Mouse (Mus musculus) CH12.LX (cell line): Measurements from ENCODE around the gene Serinc5. TPM values are rescaled to one million over a fixed set of nuclear protein-coding genes. Genes with fewer than 3 reads are reported as not detected.

Experiments
- DNase-seq: peaks from one replicate; pipeline ENCODE4 v3.0.0-alpha.2; 2013; ENCODE audit errors: extremely low read depth
- H3K27ac ChIP-seq: 2 replicates; pipeline ENCODE4 v1.5.1; 2012; ENCODE audit warnings: low read depth, mild to moderate bottlenecking, control low read depth, moderate library complexity; ENCODE audit not compliant: insufficient read depth
- H3K27me3 ChIP-seq: replicated peaks from 2 replicates; pipeline ENCODE3; 2012; ENCODE audit warnings: inconsistent platforms
- H3K36me3 ChIP-seq, 2 experiments: replicated peaks in 1 of 2; 2 replicates each; pipeline versions ENCODE3 to v1.6.1; 2012; ENCODE audit warnings: inconsistent platforms in 1 of 2, low read length in 1 of 2, mild to moderate bottlenecking in 1 of 2, mixed read lengths in 1 of 2, moderate library complexity in 1 of 2; ENCODE audit not compliant: control insufficient read depth in 1 of 2, insufficient read depth in 1 of 2
- H3K4me1 ChIP-seq, 2 experiments: 2 replicates each; pipeline ENCODE4 v1.6.1; 2012; ENCODE audit warnings: inconsistent platforms in 1 of 2, moderate library complexity in 1 of 2; ENCODE audit not compliant: insufficient read depth in 2 of 2, control insufficient read depth in 1 of 2
- H3K4me2 ChIP-seq: 2 replicates; pipeline ENCODE4 v1.6.1; 2012; ENCODE audit warnings: low read depth, mild to moderate bottlenecking, control low read depth; ENCODE audit not compliant: poor library complexity, insufficient read depth, severe bottlenecking
- H3K4me3 ChIP-seq, 3 experiments: fragments of 150-350 bp in 1 of 3; sonication (generic) in 1 of 3; replicated peaks in 1 of 3; 2 replicates each; pipeline versions ENCODE3 to v1.5.1; 2011 to 2012; ENCODE audit warnings: low read depth in 2 of 3, low read length in 2 of 3, mild to moderate bottlenecking in 2 of 3, moderate library complexity in 2 of 3, control low read depth in 1 of 3, improper control_type of control experiment in 1 of 3, inconsistent platforms in 1 of 3, mixed read lengths in 1 of 3; ENCODE audit not compliant: poor library complexity in 1 of 3
- H3K79me2 ChIP-seq: replicated peaks from 2 replicates; pipeline ENCODE4 v1.6.1; 2012; ENCODE audit warnings: mild to moderate bottlenecking, moderate library complexity; ENCODE audit not compliant: control insufficient read depth, poor library complexity, insufficient read depth, severe bottlenecking; ENCODE audit errors: extremely low read depth
- H3K9ac ChIP-seq: 2 replicates; pipeline ENCODE4 v1.6.1; 2012; ENCODE audit warnings: low read depth, mild to moderate bottlenecking, control low read depth, moderate library complexity; ENCODE audit not compliant: insufficient read depth
- H3K9me3 ChIP-seq: replicated peaks from 2 replicates; pipeline ENCODE3; 2012; ENCODE audit warnings: low read length, inconsistent platforms, mixed read lengths
- BHLHE40 ChIP-seq: IDR thresholded peaks from 2 replicates; pipeline ENCODE4 v1.6.1; 2011; ENCODE audit warnings: mild to moderate bottlenecking, low read depth, low read length, improper control_type of control experiment
- CHD2 ChIP-seq: IDR thresholded peaks from 2 replicates; pipeline ENCODE4 v1.6.1; 2011; ENCODE audit warnings: low read length, improper control_type of control experiment
- E2F4 ChIP-seq: IDR thresholded peaks from 2 replicates; pipeline ENCODE4 v1.6.1; 2011; ENCODE audit warnings: low read depth, low read length, improper control_type of control experiment; ENCODE audit not compliant: insufficient replicate concordance
- ELF1 ChIP-seq: IDR thresholded peaks from 2 replicates; pipeline ENCODE4 v1.6.1; 2014; ENCODE audit warnings: low read depth, mild to moderate bottlenecking, inconsistent platforms, low read length, improper control_type of control experiment
- EP300 ChIP-seq: IDR thresholded peaks from 2 replicates; pipeline ENCODE4 v1.6.1; 2011; ENCODE audit warnings: low read length, improper control_type of control experiment
- ETS1 ChIP-seq: conservative IDR thresholded peaks from 2 replicates; pipeline ENCODE4 v1.6.1; 2012; ENCODE audit warnings: low read depth, mild to moderate bottlenecking, inconsistent platforms, low read length, improper control_type of control experiment, moderate library complexity
- GABPA ChIP-seq: IDR thresholded peaks from 2 replicates; pipeline ENCODE4 v1.6.1; 2012; ENCODE audit warnings: low read depth, low read length, improper control_type of control experiment, inconsistent platforms; ENCODE audit not compliant: insufficient replicate concordance
- IRF4 ChIP-seq: IDR thresholded peaks from 2 replicates; pipeline ENCODE4 v1.6.1; 2014; ENCODE audit warnings: low read depth, mild to moderate bottlenecking, inconsistent platforms, low read length, improper control_type of control experiment
- JUND ChIP-seq: conservative IDR thresholded peaks from 2 replicates; pipeline ENCODE4 v1.6.1; 2011; ENCODE audit warnings: low read depth, low read length, improper control_type of control experiment
- MAFK ChIP-seq: IDR thresholded peaks from 2 replicates; pipeline ENCODE4 v1.6.1; 2011; ENCODE audit warnings: low read length, improper control_type of control experiment; ENCODE audit not compliant: insufficient replicate concordance
- MAX ChIP-seq: IDR thresholded peaks from 2 replicates; pipeline ENCODE4 v1.6.1; 2011; ENCODE audit warnings: low read length, improper control_type of control experiment
- MAZ ChIP-seq: IDR thresholded peaks from 2 replicates; pipeline ENCODE4 v1.6.1; 2012; ENCODE audit warnings: low read depth, mild to moderate bottlenecking, inconsistent platforms, low read length, improper control_type of control experiment, moderate library complexity
- MXI1 ChIP-seq: IDR thresholded peaks from 2 replicates; pipeline ENCODE4 v1.6.1; 2011; ENCODE audit warnings: mild to moderate bottlenecking, low read depth, low read length, improper control_type of control experiment
- MYC ChIP-seq: IDR thresholded peaks from 2 replicates; pipeline ENCODE4 v1.6.1; 2011; ENCODE audit warnings: low read depth, mild to moderate bottlenecking, improper control_type of control experiment, low read length
- NELFE ChIP-seq: IDR thresholded peaks from 2 replicates; pipeline ENCODE4 v1.6.1; 2011; ENCODE audit warnings: low read depth, low read length, improper control_type of control experiment
- POLR2A ChIP-seq: IDR thresholded peaks from 2 replicates; pipeline ENCODE4 v1.6.1; 2011; ENCODE audit warnings: low read depth, mild to moderate bottlenecking, improper control_type of control experiment, low read length
- POLR2AphosphoS2 ChIP-seq: IDR thresholded peaks from 2 replicates; pipeline ENCODE4 v1.6.1; 2011; ENCODE audit warnings: low read depth, low read length, improper control_type of control experiment
- RAD21 ChIP-seq: IDR thresholded peaks from 2 replicates; pipeline ENCODE4 v1.6.1; 2011; ENCODE audit warnings: low read depth, mild to moderate bottlenecking, low read length, improper control_type of control experiment, moderate library complexity
- RCOR1 ChIP-seq: conservative IDR thresholded peaks from 2 replicates; pipeline ENCODE4 v1.6.1; 2012; ENCODE audit warnings: low read depth, mild to moderate bottlenecking, inconsistent platforms, low read length, improper control_type of control experiment
- SIN3A ChIP-seq: IDR thresholded peaks from 2 replicates; pipeline ENCODE4 v1.6.1; 2012; ENCODE audit warnings: low read length, improper control_type of control experiment, inconsistent platforms
- TBP ChIP-seq: conservative IDR thresholded peaks from 2 replicates; pipeline ENCODE4 v1.6.1; 2011; ENCODE audit warnings: low read depth, low read length, improper control_type of control experiment
- TCF12 ChIP-seq: IDR thresholded peaks from 2 replicates; pipeline ENCODE4 v1.6.1; 2014; ENCODE audit warnings: low read depth, mild to moderate bottlenecking, inconsistent platforms, low read length, improper control_type of control experiment
- UBTF ChIP-seq: IDR thresholded peaks from 2 replicates; pipeline ENCODE4 v1.6.1; 2012; ENCODE audit warnings: low read depth, mild to moderate bottlenecking, inconsistent platforms, low read length, improper control_type of control experiment, moderate library complexity
- USF1 ChIP-seq: IDR thresholded peaks from 2 replicates; pipeline ENCODE4 v1.6.1; 2014; ENCODE audit warnings: low read depth, mild to moderate bottlenecking, inconsistent platforms, low read length, improper control_type of control experiment
- ZC3H11A ChIP-seq: IDR thresholded peaks from 2 replicates; pipeline ENCODE4 v1.6.1; 2012; ENCODE audit warnings: low read depth, mild to moderate bottlenecking, inconsistent platforms, low read length, improper control_type of control experiment
- ZKSCAN1 ChIP-seq: IDR thresholded peaks from 2 replicates; pipeline ENCODE4 v1.6.1; 2012; ENCODE audit warnings: low read depth, inconsistent platforms, low read length, improper control_type of control experiment, borderline replicate concordance
- ZMIZ1 ChIP-seq: IDR thresholded peaks from 2 replicates; pipeline ENCODE4 v1.6.1; 2012; ENCODE audit warnings: low read depth, mild to moderate bottlenecking, inconsistent platforms, low read length, improper control_type of control experiment
- ZNF384 ChIP-seq: IDR thresholded peaks from 2 replicates; pipeline ENCODE4 v1.6.1; 2012; ENCODE audit warnings: low read depth, low read length, improper control_type of control experiment, inconsistent platforms
- dilution Hi-C: fragments of 300-500 bp; cut with MboI; formaldehyde crosslinking; loops from 2 replicates; pipeline ENCODE4 v1.14.3; 2020; ENCODE audit warnings: low sequenced_read_pairs; ENCODE audit not compliant: extremely low pct_unique_long_range_greater_than_20kb, extremely low pct_ligation_motif_present
- in situ Hi-C: fragments of 300-500 bp; cut with MboI; formaldehyde crosslinking; loops from 3 replicates; pipeline ENCODE4 v1.14.3; 2019; ENCODE audit warnings: low sequenced_read_pairs, low pct_ligation_motif_present, low pct_unique_long_range_greater_than_20kb, mixed read lengths
- polyA plus RNA-seq: library from polyadenylated mRNA; unstranded; fragments of >175 nt; gene quantifications from 2 replicates; pipeline ENCODE4 v1.2.1, GENCODE M21; 2012; ENCODE audit warnings: low read depth; ENCODE audit not compliant: insufficient read length
- total RNA-seq, 2 experiments: library from RNA; depleted of rRNA; stranded (reverse); fragments of 300-350 nt in 1 of 2; fragments of >200 nt in 1 of 2; gene quantifications; 2 replicates each; pipeline ENCODE4 v1.2.3; 2012 to 2014

Serinc5 gene
- total and polyA plus RNA-seq, 3 experiments: 1.9 to 5.2 (median 4.3) TPM

GRCm38 (mm10) chr13:92636910-92637275 is 26.0 kb downstream of the Serinc5 start:
- Histone ChIP-seq H3K79me2 (no peaks in the 10 kb centered on the region), H3K27me3 (peaks cover 5% of the 10 kb centered on the region), H3K36me3 (no peaks in the 10 kb centered on the region), H3K4me2 (peak overlapping the region; percentile 43), H3K9me3 (peaks cover 2% of the 10 kb centered on the region), H3K4me1 (peaks cover 20 to 57% of the 10 kb centered on the region in 2 experiments), H3K4me3 (no peak overlapping the region), H3K9ac (peak overlapping the region; percentile 31; the same call in 1 of the 2 replicates), H3K27ac (no peak overlapping the region)
- in situ Hi-C loops: no loop called here
- dilution Hi-C loops: no loop called here
- DNase-seq: peak; percentile 84
- peak; percentile 78 for TF ChIP-seq TBP
- TF ChIP-seq ZNF384: no peak
- TF ChIP-seq MXI1: peak; percentile 35; the same call in 1 of the 2 replicates
- TF ChIP-seq CHD2: peak; percentile 34
- peak; percentile 53 for TF ChIP-seq MAX
- no peak for TF ChIP-seq MAZ
- peak; percentile 97 for TF ChIP-seq MAFK
- TF ChIP-seq ELF1: peak; percentile 62; the same call in 1 of the 2 replicates
- peak; percentile 76 for TF ChIP-seq MYC
- TF ChIP-seq ETS1: 0 out of 2 replicates have a peak, but pooled peaks have one; percentile 26
- TF ChIP-seq UBTF: no peak
- peak; percentile 58 for TF ChIP-seq POLR2A
- peak; percentile 57; the same call in 1 of the 2 replicates for TF ChIP-seq TCF12
- 0 out of 2 replicates have a peak, but pooled peaks have one; percentile 24 for TF ChIP-seq ZMIZ1
- peak; percentile 58; the same call in 1 of the 2 replicates for TF ChIP-seq NELFE
- no peak; the same call in 1 of the 2 replicates for TF ChIP-seq RAD21

GRCm38 (mm10) chr13:92639093-92640014 is 28.5 kb downstream of the Serinc5 start:
- peak overlapping the region; percentile 73 for H3K27ac ChIP-seq
- H3K79me2 ChIP-seq: no peaks in the 10 kb centered on the region
- peaks cover 6% of the 10 kb centered on the region for H3K9me3 ChIP-seq
- peaks cover 5% of the 10 kb centered on the region for H3K27me3 ChIP-seq
- H3K4me1 ChIP-seq: peaks cover 20 to 56% of the 10 kb centered on the region in 2 experiments
- in situ Hi-C loops (no loop called here), dilution Hi-C loops (no loop called here)
- H3K9ac ChIP-seq: 0 out of 2 replicates have a peak overlapping the region, but pooled peaks have one; percentile 30
- H3K4me2 ChIP-seq: peak overlapping the region; percentile 97
- peak overlapping the region in 1 of 3 experiments; percentile 18 for H3K4me3 ChIP-seq
- no peaks in the 10 kb centered on the region for H3K36me3 ChIP-seq
- DNase-seq: peak; percentile 78
- peak; percentile 59; the same call in 1 of the 2 replicates for TF ChIP-seq RCOR1
- TF ChIP-seq SIN3A: peak; percentile 91
- TF ChIP-seq ZMIZ1: no peak
- peak; percentile 89 for TF ChIP-seq BHLHE40
- peak; percentile 82 for TF ChIP-seq MAFK
- peak; percentile 98 for TF ChIP-seq TCF12
- no peak for TF ChIP-seq ZKSCAN1
- TF ChIP-seq USF1: no peak
- TF ChIP-seq ZC3H11A: no peak
- TF ChIP-seq POLR2A: peak; percentile 43; the same call in 1 of the 2 replicates
- no peak for TF ChIP-seq POLR2AphosphoS2
- TF ChIP-seq MXI1: 0 out of 2 replicates have a peak, but pooled peaks have one; percentile 14
- peak; percentile 64; the same call in 1 of the 2 replicates for TF ChIP-seq MAX
- TF ChIP-seq UBTF: no peak
- no peak; the same call in 1 of the 2 replicates for TF ChIP-seq JUND
- TF ChIP-seq ELF1: no peak
- TF ChIP-seq IRF4: peak; percentile 72
- TF ChIP-seq RAD21: no peak; the same call in none of the 2 replicates
- peak; percentile 58; the same call in 1 of the 2 replicates for TF ChIP-seq E2F4
- TF ChIP-seq EP300: peak; percentile 93
- no peak for TF ChIP-seq GABPA
